Mouse (Mus musculus) sigmoid colon, adult 10 weeks (tissue): Measurements from ENCODE around the gene Gm20896. TPM values are rescaled to one million over a fixed set of nuclear protein-coding genes. Genes with fewer than 3 reads are reported as not detected.

ENCODE experiments used
- polyA plus RNA-seq: library from polyadenylated mRNA; stranded (reverse); fragments of 350-450 nt; fragmentation: Illumina TruSeq; extraction: RNeasy Lipid Tissue Mini Kit (QIAGEN cat#74804); gene quantifications from one replicate; pipeline ENCODE4 v1.2.3, GENCODE M21; 2014; ENCODE audit warnings: low read depth, low replicate concordance

Gm20896 gene
- polyA plus RNA-seq: not detected

DNA sequence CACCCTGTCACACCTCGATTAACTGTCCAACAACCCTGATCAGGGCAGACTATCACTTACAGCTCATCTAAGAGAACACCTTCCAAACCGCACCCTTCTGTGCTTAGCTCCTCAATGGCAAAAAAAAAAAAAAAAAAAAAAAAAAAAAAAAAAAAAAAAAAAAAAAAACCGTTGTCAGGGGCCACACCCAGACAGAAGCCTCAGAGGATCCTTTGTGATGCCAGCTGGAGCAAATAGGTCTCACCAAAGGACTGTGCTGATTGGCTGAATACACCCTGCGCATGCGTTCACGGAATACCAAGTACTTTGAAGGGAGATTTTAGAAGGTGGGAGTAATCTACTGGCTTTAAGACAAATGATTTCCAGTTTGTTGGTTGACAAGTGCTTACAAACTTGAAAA lies at the start of gene Gm20896:
TSS of gene Gm20896 (minus strand) at position 101 of the 400 bp plus-strand sequence.

